In the genomic region with DNA sequence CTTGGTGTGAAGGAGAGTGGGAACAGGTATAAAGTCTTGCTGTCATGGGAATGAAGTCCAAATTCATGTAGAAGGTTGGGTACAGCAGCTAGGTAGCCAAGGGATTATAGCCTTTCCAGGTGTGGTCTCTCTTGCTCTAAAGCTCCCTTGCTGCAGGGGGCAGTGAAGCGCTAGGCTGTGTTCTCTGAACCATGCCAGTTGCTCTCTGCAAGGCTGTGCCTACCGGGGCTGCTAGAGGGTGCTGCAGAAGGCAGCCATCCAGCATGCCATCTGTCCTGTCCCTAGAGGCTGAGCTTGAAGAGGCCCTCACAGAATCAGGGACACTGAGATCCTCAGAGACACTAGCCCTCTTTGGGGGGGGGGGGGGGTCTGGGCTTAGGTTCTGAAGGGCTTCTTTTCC, we compare ENCODE assay signal across 9 mouse cellular contexts. TPM values are rescaled to one million over a fixed set of nuclear protein-coding genes. Genes with fewer than 3 reads are reported as not detected.
A peak's percentile ranks its signal among the peaks of the same experiment; 100 is the strongest.
DNase-seq lines count a peak whose midpoint lies in the region; ATAC-seq and TF ChIP-seq lines count a peak whose summit lies in the region.
"Had no signal": no experiment of that assay in that cellular context is flagged by ENCODE, and none has a peak within 500 bp of the region (broad histone marks: within the 10 kb centered on the region; RNA-seq: fewer than 3 reads in every experiment).

No protein-coding gene starts in this region.

- H3K4me1 ChIP-seq in liver, adult 2 months (ENCODE audit: control insufficient read depth, insufficient read depth, low read length), result no peaks in the 10 kb centered on the region
- no peaks in the 10 kb centered on the region for H3K4me1 ChIP-seq in kidney, embryonic 14.5 days (ENCODE audit: control insufficient read depth, insufficient read depth, low read length)
- no peaks in the 10 kb centered on the region for H3K4me1 ChIP-seq in heart, embryonic 12.5 days (replicated peaks)
- H3K4me1 ChIP-seq in heart, embryonic 10.5 days, result no peaks in the 10 kb centered on the region
- H3K4me1 ChIP-seq: heart, embryonic 13.5 days had no signal

- peak; percentile 75 for TF ChIP-seq CTCF in liver, adult 2 months (IDR thresholded peaks at IDR 0.05; ENCODE audit: low read depth, low read length)

- H3K27me3 ChIP-seq in liver, adult 2 months (ENCODE audit: control insufficient read depth, insufficient read depth, low read length), result no peaks in the 10 kb centered on the region
- no peaks in the 10 kb centered on the region for H3K27me3 ChIP-seq in kidney, embryonic 14.5 days (ENCODE audit: control insufficient read depth, insufficient read depth, low read length)
- H3K27me3 ChIP-seq in heart, embryonic 12.5 days (replicated peaks), result peaks cover 13% of the 10 kb centered on the region; the same call in 1 of the 2 replicates
- 0 out of 2 replicates have a peak, but pooled peaks cover 12% of the 10 kb centered on the region for H3K27me3 ChIP-seq in heart, embryonic 10.5 days (ENCODE audit: insufficient read depth, poor library complexity, severe bottlenecking)

- no peak overlapping the region for H3K4me3 ChIP-seq in liver, adult 2 months (ENCODE audit: insufficient read depth, low read depth, low read length)
- H3K4me3 ChIP-seq in kidney, embryonic 14.5 days (ENCODE audit: low read length), result no peak overlapping the region
- H3K4me3 ChIP-seq in heart, embryonic 12.5 days, result no peak overlapping the region
- no peak overlapping the region for H3K4me3 ChIP-seq in heart, embryonic 10.5 days
- H3K4me3 ChIP-seq: heart, embryonic 13.5 days had no signal

- H3K27ac ChIP-seq in liver, adult 2 months (replicated peaks; ENCODE audit: insufficient read depth, low read depth, low read length), result no peak overlapping the region
- H3K27ac ChIP-seq in kidney, embryonic 14.5 days (ENCODE audit: low read depth, low read length), result no peak overlapping the region
- H3K27ac ChIP-seq in heart, embryonic 12.5 days (ENCODE audit: poor library complexity, severe bottlenecking), result no peak overlapping the region
- no peak overlapping the region for H3K27ac ChIP-seq in heart, embryonic 10.5 days
- H3K27ac ChIP-seq: heart, embryonic 13.5 days had no signal

- no peaks in the 10 kb centered on the region for H3K79me2 ChIP-seq in liver, adult 2 months (ENCODE audit: control insufficient read depth, insufficient read depth, low read length)

- ATAC-seq in kidney, embryonic 14.5 days (ENCODE audit: low FRiP score, low TSS enrichment), result 0 out of 2 replicates have a peak, but pooled peaks have one; percentile 57
- ATAC-seq in heart, embryonic 12.5 days (ENCODE audit: insufficient number of reproducible peaks, low FRiP score), result no peak

- no peaks in the 10 kb centered on the region for H3K9me3 ChIP-seq in kidney, embryonic 14.5 days (ENCODE audit: control insufficient read depth, low read length)
- no peaks in the 10 kb centered on the region for H3K9me3 ChIP-seq in heart, embryonic 12.5 days (replicated peaks)
- H3K9me3 ChIP-seq in heart, embryonic 10.5 days, result no peaks in the 10 kb centered on the region
- H3K9me3 ChIP-seq: heart, embryonic 13.5 days had no signal

- no peak overlapping the region for H3K9ac ChIP-seq in liver, adult 2 months (ENCODE audit: low read depth, low read length)
- no peak overlapping the region for H3K9ac ChIP-seq in kidney, embryonic 14.5 days (ENCODE audit: low read depth, low read length)
- no peak overlapping the region for H3K9ac ChIP-seq in heart, embryonic 12.5 days
- H3K9ac ChIP-seq: heart, embryonic 13.5 days had no signal

- no peaks in the 10 kb centered on the region for H3K36me3 ChIP-seq in liver, adult 2 months (ENCODE audit: control insufficient read depth, insufficient read depth, low read length)
- no peaks in the 10 kb centered on the region for H3K36me3 ChIP-seq in kidney, embryonic 14.5 days (ENCODE audit: control insufficient read depth, insufficient read depth, low read length)
- H3K36me3 ChIP-seq in heart, embryonic 12.5 days, result no peaks in the 10 kb centered on the region
- H3K36me3 ChIP-seq in heart, embryonic 10.5 days, result no peaks in the 10 kb centered on the region
- H3K36me3 ChIP-seq: heart, embryonic 13.5 days had no signal

- WGBS in liver, adult 2 months, result 38% methylated on average over 2 of the region's 2 CpGs
- 17% methylated on average over 2 of the region's 2 CpGs for WGBS in kidney, embryonic 14.5 days
- 19% methylated on average over 2 of the region's 2 CpGs for WGBS in heart, embryonic 12.5 days
- 21% methylated on average over 2 of the region's 2 CpGs for WGBS in heart, embryonic 10.5 days

- DNase-seq in liver, adult 2 months (ENCODE audit: extremely low read depth, low read depth, low spot score), result peak; percentile 37
- DNase-seq in liver, result no peak
- peak; percentile 61 for DNase-seq in adrenal gland, postnatal 10 days
- peak; percentile 65 to 71 for DNase-seq in lung, postnatal 4 days
- no peak for DNase-seq in embryo, embryonic 9.5 days (ENCODE audit: extremely low spot score)
- no peak for DNase-seq in heart, embryonic 10.5 days (ENCODE audit: low spot score)

- H3K4me2 ChIP-seq in kidney, embryonic 14.5 days (replicated peaks; ENCODE audit: low read depth, low read length), result no peak overlapping the region
- no peak overlapping the region for H3K4me2 ChIP-seq in heart, embryonic 12.5 days
- H3K4me2 ChIP-seq: heart, embryonic 13.5 days had no signal

- no peak for TF ChIP-seq POLR2A in liver, adult 2 months (IDR thresholded peaks at IDR 0.05; ENCODE audit: extremely low read depth, insufficient read depth, low read length)

RNA-seq across cellular contexts. Expression of a gene that starts 50.6 kb away (rescaled TPM):
- total RNA-seq in liver, adult 2 months (2014; rRNA removed), result 4.1 and 6.4 TPM in 2 replicates
- 4.5 and 6.6 TPM in 2 replicates for polyA plus RNA-seq in liver, adult 2 months (2012; rRNA removed)
- total RNA-seq in adrenal gland, postnatal 10 days (2021), result 1 to 10 TPM; 3.6 to 6.5 TPM
- polyA plus RNA-seq in kidney, embryonic 14.5 days (2014; fragmentation: Nextera tagmentation; extraction: Ambion mirVana), result 2.6 and 3.3 TPM in 2 replicates
- polyA plus RNA-seq in heart, embryonic 12.5 days (2016; fragmentation: Nextera tagmentation; extraction: Ambion mirVana), result 0.12 and 0.27 TPM in 2 replicates
- 0.21 and 0.31 TPM in 2 replicates for polyA plus RNA-seq in heart, embryonic 10.5 days (2016; fragmentation: Nextera tagmentation; extraction: Ambion mirVana)

Comparison
In these comparisons a context has a peak if more than half of its experiments do, and no peak if none do; other contexts are left out.
1. DNase-seq: peak in liver, adult 2 months (single experiment), adrenal gland, postnatal 10 days (single experiment) and lung, postnatal 4 days (2 of 2); none in liver (single experiment), embryo, embryonic 9.5 days (single experiment) and heart, embryonic 10.5 days (single experiment).